Mouse (Mus musculus) frontal cortex, postnatal 14 days (tissue): ENCODE measurements around the gene Slc27a4.

Source experiments
- DNase-seq, 2 experiments: peaks; one replicate each; pipeline ENCODE4 v3.0.0; 2022; ENCODE audit warnings: low spot score in 2 of 2

Slc27a4 gene

GRCm38 (mm10) chr2:29856451-29857260, 54.2 kb downstream of the Slc27a4 start:
- no peak for DNase-seq

- DNase-seq: no peak
Measured at GRCm38 (mm10) chr2:29857341-29857740, 54.9 kb downstream of the Slc27a4 start.

- no peak for DNase-seq
Measured at GRCm38 (mm10) chr2:29857967-29858366, 55.5 kb downstream of the Slc27a4 start.

- DNase-seq: peak in 1 of 2 experiments; percentile 50
Measured at GRCm38 (mm10) chr2:29858748-29859473, 56.5 kb downstream of the Slc27a4 start.

- no peak for DNase-seq
Measured at GRCm38 (mm10) chr2:29865125-29865524, 62.7 kb downstream of the Slc27a4 start.
